Mouse (Mus musculus): ENCODE results near the gene Kifc3. TPM values are rescaled to one million over a fixed set of nuclear protein-coding genes. Genes with fewer than 3 reads are reported as not detected.

The Kifc3 gene
- polyA plus RNA-seq, 2 experiments: 12.7 to 25.9 TPM

GRCm38 (mm10) chr8:95191497-95192175, 11.0 kb downstream of the Kifc3 start:
- Histone ChIP-seq H3K27me3 (ENCODE audit: control insufficient read depth, insufficient read depth, low read length) (no peaks in the 10 kb centered on the region), H3K36me3 (ENCODE audit: control insufficient read depth, insufficient read depth, low read length) (no peaks in the 10 kb centered on the region), H3K9ac (ENCODE audit: low read depth, low read length, severe bottlenecking) (no peak overlapping the region), H3K9me3 (ENCODE audit: control insufficient read depth, low read length) (no peaks in the 10 kb centered on the region), H3K4me1 (ENCODE audit: control insufficient read depth, insufficient read depth, low read length) (no peaks in the 10 kb centered on the region), H3K4me3 (replicated peaks; ENCODE audit: low read length) (no peak overlapping the region), H3K27ac (replicated peaks; ENCODE audit: low read depth, low read length) (no peak overlapping the region), H3K4me2 (replicated peaks; ENCODE audit: low read depth, low read length, severe bottlenecking) (no peak overlapping the region)
- DNase-seq (ENCODE audit: low spot score) (no peak), ATAC-seq (ENCODE audit: low FRiP score, low read depth) (no peak)
- TF ChIP-seq POLR2A (IDR thresholded peaks at IDR 0.05; ENCODE audit: borderline replicate concordance, extremely low read depth, insufficient read depth, insufficient read length): no peak
- WGBS: 83% methylated on average over 9 of the region's 9 CpGs

GRCm38 (mm10) chr8:95187579-95187978, 15.0 kb downstream of the Kifc3 start:
- Histone ChIP-seq H3K27me3 (ENCODE audit: control insufficient read depth, insufficient read depth, low read length) (no peaks in the 10 kb centered on the region), H3K36me3 (ENCODE audit: control insufficient read depth, insufficient read depth, low read length) (no peaks in the 10 kb centered on the region), H3K4me2 (replicated peaks; ENCODE audit: low read depth, low read length, severe bottlenecking) (no peak overlapping the region), H3K4me3 (replicated peaks; ENCODE audit: low read length) (no peak overlapping the region), H3K4me1 (ENCODE audit: control insufficient read depth, insufficient read depth, low read length) (no peaks in the 10 kb centered on the region), H3K27ac (replicated peaks; ENCODE audit: low read depth, low read length) (no peak overlapping the region), H3K9me3 (ENCODE audit: control insufficient read depth, low read length) (no peaks in the 10 kb centered on the region), H3K9ac (ENCODE audit: low read depth, low read length, severe bottlenecking) (no peak overlapping the region)
- ATAC-seq (ENCODE audit: low FRiP score, low read depth) (no peak), DNase-seq (ENCODE audit: low spot score) (no peak)
- TF ChIP-seq POLR2A (IDR thresholded peaks at IDR 0.05; ENCODE audit: borderline replicate concordance, extremely low read depth, insufficient read depth, insufficient read length): no peak
- 69% methylated on average over 5 of the region's 5 CpGs for WGBS

- no peak for DNase-seq (ENCODE audit: low spot score)
- Histone ChIP-seq H3K4me3 (replicated peaks; ENCODE audit: low read length) (no peak overlapping the region), H3K4me1 (ENCODE audit: control insufficient read depth, insufficient read depth, low read length) (no peaks in the 10 kb centered on the region), H3K4me2 (replicated peaks; ENCODE audit: low read depth, low read length, severe bottlenecking) (no peak overlapping the region), H3K36me3 (ENCODE audit: control insufficient read depth, insufficient read depth, low read length) (no peaks in the 10 kb centered on the region), H3K27ac (replicated peaks; ENCODE audit: low read depth, low read length) (no peak overlapping the region), H3K9me3 (ENCODE audit: control insufficient read depth, low read length) (no peaks in the 10 kb centered on the region), H3K9ac (ENCODE audit: low read depth, low read length, severe bottlenecking) (no peak overlapping the region), H3K27me3 (ENCODE audit: control insufficient read depth, insufficient read depth, low read length) (no peaks in the 10 kb centered on the region)
- TF ChIP-seq POLR2A (IDR thresholded peaks at IDR 0.05; ENCODE audit: borderline replicate concordance, extremely low read depth, insufficient read depth, insufficient read length): no peak
- ATAC-seq (ENCODE audit: low FRiP score, low read depth): no peak
- WGBS: 74% methylated on average over 7 of the region's 7 CpGs
Measured at GRCm38 (mm10) chr8:95185891-95186513, 16.6 kb downstream of the Kifc3 start.

- no peak for DNase-seq (ENCODE audit: low spot score)
- H3K4me1 ChIP-seq (ENCODE audit: control insufficient read depth, insufficient read depth, low read length): no peaks in the 10 kb centered on the region
- H3K4me2 ChIP-seq (replicated peaks; ENCODE audit: low read depth, low read length, severe bottlenecking): no peak overlapping the region
- H3K36me3 ChIP-seq (ENCODE audit: control insufficient read depth, insufficient read depth, low read length): no peaks in the 10 kb centered on the region
- ATAC-seq (ENCODE audit: low FRiP score, low read depth): no peak
- H3K4me3 ChIP-seq (replicated peaks; ENCODE audit: low read length): no peak overlapping the region
- no peaks in the 10 kb centered on the region for H3K9me3 ChIP-seq (ENCODE audit: control insufficient read depth, low read length)
- H3K27ac ChIP-seq (replicated peaks; ENCODE audit: low read depth, low read length): no peak overlapping the region
- 51% methylated on average over 10 of the region's 10 CpGs for WGBS
- no peak overlapping the region for H3K9ac ChIP-seq (ENCODE audit: low read depth, low read length, severe bottlenecking)
- no peaks in the 10 kb centered on the region for H3K27me3 ChIP-seq (ENCODE audit: control insufficient read depth, insufficient read depth, low read length)
- TF ChIP-seq POLR2A (IDR thresholded peaks at IDR 0.05; ENCODE audit: borderline replicate concordance, extremely low read depth, insufficient read depth, insufficient read length): no peak
Measured at GRCm38 (mm10) chr8:95185104-95185503, 17.5 kb downstream of the Kifc3 start.

GRCm38 (mm10) chr8:95184171-95184570, 18.4 kb downstream of the Kifc3 start:
- no peak for TF ChIP-seq POLR2A (IDR thresholded peaks at IDR 0.05; ENCODE audit: borderline replicate concordance, extremely low read depth, insufficient read depth, insufficient read length)
- no peaks in the 10 kb centered on the region for H3K36me3 ChIP-seq (ENCODE audit: control insufficient read depth, insufficient read depth, low read length)
- no peaks in the 10 kb centered on the region for H3K27me3 ChIP-seq (ENCODE audit: control insufficient read depth, insufficient read depth, low read length)
- H3K9me3 ChIP-seq (ENCODE audit: control insufficient read depth, low read length): no peaks in the 10 kb centered on the region
- ATAC-seq (ENCODE audit: low FRiP score, low read depth): no peak
- no peaks in the 10 kb centered on the region for H3K4me1 ChIP-seq (ENCODE audit: control insufficient read depth, insufficient read depth, low read length)
- no peak overlapping the region for H3K4me3 ChIP-seq (replicated peaks; ENCODE audit: low read length)
- H3K4me2 ChIP-seq (replicated peaks; ENCODE audit: low read depth, low read length, severe bottlenecking): no peak overlapping the region
- no peak overlapping the region for H3K9ac ChIP-seq (ENCODE audit: low read depth, low read length, severe bottlenecking)
- 84% methylated on average over 12 of the region's 12 CpGs for WGBS
- DNase-seq (ENCODE audit: low spot score): no peak
- no peak overlapping the region for H3K27ac ChIP-seq (replicated peaks; ENCODE audit: low read depth, low read length)

All from limb, embryonic 14.5 days (tissue).